Mouse (Mus musculus) 3134 (cell line): ENCODE measurements around the gene Pxk.
A peak's percentile ranks its signal among the peaks of the same experiment; 100 is the strongest.
"Not testable (repeated sequence)": the region's sequence is repeated elsewhere in the genome, so short reads cannot be mapped to it uniquely, and the experiment has no call there.

Source experiments
- DNase-seq: peaks from one replicate; pipeline ENCODE4 v3.0.0-alpha.2; 2011; ENCODE audit warnings: low spot score; ENCODE audit not compliant: insufficient read length; ENCODE audit errors: extremely low read depth

Gene Pxk

DNA sequence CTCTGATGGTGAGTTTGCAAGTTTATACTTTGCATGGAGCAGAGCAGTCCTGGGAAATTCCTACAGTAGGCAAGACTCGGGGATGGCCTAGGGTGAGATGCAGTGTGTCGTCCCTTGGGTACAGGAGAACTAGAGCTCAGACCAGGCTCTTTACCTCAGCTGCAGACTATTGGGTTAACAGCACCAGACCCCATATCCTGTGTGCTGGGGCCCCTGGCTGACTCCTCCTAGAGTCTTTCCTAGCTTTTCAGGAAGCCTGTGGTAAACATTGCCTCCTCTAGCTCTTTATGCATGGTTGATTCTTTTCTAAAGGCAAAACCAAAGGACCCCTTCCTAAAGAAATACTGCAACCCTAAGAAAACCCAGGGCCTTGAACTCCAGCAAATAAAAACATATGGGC lies 43.1 kb downstream of the Pxk start:
- DNase-seq, result no peak

DNA sequence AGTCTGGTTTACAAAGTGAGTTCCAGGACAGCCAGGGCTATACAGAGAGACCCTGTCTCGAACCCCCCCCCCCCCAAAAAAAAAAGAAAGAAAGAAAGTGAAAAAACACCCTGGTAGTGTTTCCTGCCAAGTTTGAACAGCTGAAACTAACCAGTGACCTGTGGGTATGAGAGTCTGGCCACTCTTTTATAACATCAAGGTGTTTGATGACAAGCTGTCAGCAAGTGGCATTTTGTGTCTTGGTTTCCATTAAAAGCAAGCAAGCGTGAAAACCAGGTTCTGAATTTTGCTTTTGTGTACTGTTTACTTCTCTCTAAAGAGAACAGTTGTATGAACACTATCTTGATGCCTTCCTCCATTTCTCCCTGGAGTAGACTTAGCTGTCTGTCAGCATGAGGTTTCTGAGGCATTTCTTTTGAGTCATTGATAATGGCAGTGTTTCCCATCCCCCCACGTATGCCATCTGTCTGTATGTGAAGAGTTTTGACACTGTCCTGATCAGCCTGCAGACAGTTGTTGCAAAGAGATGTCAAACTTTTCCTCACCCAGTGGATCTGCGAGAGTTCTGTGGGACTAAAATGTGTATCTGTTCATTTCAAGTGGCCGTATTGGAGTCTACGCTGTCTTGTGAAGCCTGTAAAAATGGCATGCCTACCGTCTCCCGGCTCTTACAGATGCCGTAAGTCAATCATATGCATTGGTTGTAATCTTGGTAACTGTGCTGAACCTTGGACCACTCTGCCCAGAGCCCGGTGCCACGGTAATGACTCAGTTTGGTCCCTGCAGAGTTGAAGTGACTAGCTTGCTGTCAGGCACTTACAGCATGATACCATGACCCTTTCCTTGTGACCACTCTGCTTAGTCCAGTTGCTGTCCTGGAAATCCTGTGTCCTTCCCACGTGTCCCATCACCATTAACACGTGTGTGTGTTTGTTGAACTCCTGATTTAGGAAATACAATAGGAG lies 47.9 kb downstream of the Pxk start:
- DNase-seq, result no peak

DNA sequence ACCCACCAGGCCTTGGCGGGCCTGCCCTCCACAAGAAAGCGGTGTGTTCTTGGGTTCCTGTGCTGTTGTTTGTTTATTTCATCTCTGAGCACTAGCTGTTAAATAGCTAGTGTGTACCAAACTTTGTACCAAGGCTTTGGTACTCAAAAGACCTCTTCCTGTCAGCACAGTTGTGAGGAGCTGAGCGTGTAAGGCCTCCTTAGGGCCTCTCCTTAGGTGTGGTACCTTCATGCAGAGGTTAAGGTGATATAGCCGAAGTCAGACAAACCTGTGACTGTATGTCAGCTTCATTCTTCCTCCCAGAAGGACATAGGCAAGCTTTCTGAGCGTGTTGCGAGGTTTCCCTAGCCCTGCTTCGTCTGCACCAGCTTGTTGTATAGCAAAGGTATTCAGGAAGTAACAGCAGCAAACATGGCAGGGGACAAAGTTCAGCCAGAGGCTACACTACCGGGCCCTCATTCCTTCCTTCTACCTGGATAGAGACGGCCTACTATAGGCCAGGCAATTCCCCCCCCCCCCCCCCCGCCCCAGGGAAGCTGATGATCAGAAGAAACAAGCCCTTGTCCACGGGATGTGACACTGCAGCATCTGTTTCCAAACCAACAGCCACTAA lies 48.7 kb downstream of the Pxk start:
- DNase-seq, result no peak

GRCm38 (mm10) chr14:8148842-8149241 lies 50.8 kb downstream of the Pxk start:
- DNase-seq, result no peak

DNA sequence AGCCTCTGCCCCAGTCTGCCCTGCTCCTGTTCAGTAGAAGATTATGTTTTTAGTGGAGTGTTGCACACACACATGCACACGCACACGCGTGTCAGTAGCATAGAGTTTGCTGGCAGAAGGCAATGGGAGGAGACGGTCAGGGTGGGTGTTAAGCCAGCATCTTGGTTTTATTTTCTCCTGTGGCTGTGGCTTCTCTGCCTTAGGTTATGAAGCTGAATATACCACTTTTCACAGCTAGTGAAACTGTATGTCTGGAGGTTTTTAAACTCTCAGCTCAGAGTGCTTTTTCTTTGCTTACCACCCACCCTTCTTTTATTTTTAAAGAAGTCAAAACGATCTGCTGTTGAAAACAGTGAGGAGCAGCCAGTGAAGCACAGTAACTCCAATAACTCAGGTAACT lies 53.7 kb downstream of the Pxk start:
- DNase-seq, result no peak

GRCm38 (mm10) chr14:8154072-8154471 lies 56.1 kb downstream of the Pxk start:
- peak; percentile 30 for DNase-seq

DNA sequence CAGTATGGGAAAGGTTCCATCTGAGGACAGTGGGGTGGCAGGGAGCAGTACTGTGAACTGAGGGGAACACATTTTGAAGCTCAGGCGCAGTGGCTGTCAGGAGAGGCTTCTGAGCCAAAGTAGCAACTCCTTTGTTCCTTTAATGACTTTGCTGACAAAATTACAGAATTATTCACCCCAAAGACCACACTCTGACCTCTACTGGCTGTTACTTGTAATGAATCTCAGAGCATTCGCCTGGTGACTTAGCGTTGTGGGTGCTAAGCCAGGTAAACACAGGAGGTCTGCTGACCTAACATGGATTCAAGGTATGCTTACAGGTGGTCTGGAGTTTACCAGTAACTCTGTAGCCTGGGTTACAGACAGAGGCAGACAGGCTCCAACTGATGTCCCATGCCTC lies 58.9 kb downstream of the Pxk start:
- DNase-seq, result no peak

- DNase-seq, result no peak
Measured at GRCm38 (mm10) chr14:8158721-8159120, 60.7 kb downstream of the Pxk start.

GRCm38 (mm10) chr14:8159141-8159540 lies 61.1 kb downstream of the Pxk start:
- no peak for DNase-seq

DNA sequence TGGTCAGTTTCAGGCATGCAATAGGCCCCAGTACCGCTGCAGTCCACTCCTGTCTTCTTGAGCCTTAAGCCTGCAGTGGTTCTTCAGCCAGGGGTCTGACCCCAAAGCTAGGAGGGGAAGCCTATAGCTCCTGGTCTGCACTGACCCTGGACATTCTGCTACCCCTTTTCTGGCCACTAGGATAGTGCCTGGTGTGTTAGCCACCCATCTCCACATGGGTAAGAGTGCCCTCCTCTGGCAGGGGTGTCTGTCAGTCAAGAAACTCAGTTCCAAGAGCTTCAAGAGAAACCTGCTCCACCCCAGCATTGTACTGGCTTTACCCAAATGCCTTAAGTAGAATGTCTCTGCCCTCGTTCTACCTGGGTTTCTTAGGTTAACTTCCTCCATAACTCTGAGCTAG lies 63.8 kb downstream of the Pxk start:
- DNase-seq, result no peak

- DNase-seq, result no peak
Measured at GRCm38 (mm10) chr14:8164463-8164862, 66.5 kb downstream of the Pxk start.

DNA sequence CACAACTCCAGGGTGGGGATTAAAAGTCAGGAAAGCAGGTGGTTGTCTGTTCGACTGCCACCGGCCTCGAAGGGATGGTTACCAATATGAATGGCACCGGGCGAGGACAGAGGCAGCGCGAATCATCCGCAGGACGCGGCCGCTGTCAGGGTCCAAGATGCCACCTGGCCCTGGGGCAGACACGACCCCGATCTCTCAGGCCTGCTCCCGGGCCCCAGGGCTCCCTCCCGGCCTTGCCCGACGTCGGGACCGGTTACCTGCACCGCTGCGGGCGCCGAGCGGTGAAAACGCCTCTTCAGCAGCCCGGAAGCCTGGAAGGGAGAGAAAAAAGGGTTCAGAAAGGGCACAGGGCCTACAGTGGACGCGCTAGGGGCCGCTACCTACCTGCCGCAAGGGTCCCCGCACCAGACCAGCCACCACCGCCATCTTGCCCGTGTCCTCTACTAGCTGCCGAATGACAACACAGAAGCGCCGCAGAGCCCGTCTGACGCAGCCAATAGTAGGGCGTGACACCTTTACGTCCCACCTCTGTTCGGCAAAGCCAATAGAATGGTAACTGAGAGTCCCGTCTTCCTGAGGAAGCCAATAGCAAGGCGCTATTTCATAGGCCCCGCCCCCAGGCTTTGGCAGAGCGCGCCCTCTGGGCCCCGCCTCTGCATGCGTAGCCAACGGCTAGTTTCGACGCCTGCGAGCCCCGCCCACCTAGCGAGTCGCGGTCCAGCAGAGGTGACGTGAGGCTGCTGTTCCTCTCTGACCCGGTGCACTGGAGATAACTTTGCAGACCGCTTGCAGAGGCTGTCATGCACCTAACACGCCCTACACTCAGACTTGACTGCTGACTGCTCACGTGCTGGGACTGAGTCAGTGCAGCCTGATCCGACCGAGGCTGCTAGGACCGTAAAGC lies 74.7 kb downstream of the Pxk start, which contains the start of gene Pdhb:
Gene Pdhb, minus strand, starts transcription at position 519 of the 904 bp plus-strand sequence.
- DNase-seq, result peak; percentile 99

DNA sequence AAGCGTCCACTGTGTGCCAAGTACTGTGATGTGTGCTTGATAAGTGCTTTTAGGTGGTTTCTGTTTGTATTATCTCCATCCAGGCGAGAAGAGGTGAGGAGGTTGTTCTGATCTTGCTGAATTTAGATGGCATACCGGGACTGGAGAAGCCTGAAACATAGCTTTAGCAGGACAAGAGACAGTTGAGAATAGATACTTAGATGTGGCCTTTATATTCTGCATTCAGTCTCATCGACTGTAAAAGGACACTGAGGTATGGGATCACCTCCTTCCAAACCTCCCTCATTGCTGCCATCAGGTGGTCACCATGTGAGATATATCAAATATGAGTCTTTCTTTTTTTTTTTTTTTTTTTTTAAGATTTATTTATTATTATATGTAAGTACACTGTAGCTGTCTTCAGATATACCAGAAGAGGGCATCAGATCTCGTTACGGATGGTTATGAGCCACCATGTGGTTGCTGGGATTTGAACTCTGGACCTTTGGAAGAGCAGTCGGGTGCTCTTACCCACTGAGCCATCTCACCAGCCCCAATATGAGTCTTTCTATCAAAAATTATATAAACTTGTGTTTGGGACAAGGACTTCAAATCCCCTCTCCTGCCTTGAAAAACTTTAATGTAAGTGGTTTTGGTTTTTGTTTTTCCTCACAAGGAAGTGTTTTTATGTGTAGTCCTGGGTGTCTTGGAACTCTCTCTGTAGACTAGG lies 75.7 kb downstream of the Pxk start:
- DNase-seq, result not testable (repeated sequence)

DNA sequence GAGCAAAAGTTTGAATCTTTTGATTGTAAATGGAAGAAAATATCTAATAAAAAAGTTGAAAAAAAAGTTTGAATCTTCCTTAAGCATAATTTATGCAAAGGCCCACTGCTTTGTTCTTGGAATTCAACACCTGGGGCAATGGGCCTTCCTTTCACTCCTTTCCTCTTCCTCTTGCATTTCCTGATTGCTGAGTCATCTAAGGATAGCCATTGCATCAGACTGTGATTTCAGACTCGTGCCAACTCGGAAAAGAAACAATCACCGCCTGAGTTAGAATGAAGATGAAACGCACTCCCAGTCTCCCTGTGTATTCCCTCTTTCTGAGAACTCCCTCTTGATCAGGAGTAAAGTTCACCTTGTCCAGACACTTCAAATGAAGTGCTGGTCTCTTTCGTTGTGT lies 76.6 kb downstream of the Pxk start:
- DNase-seq, result peak; percentile 28

GRCm38 (mm10) chr14:8176251-8176650 lies 78.2 kb downstream of the Pxk start:
- peak; percentile 50 for DNase-seq

DNA sequence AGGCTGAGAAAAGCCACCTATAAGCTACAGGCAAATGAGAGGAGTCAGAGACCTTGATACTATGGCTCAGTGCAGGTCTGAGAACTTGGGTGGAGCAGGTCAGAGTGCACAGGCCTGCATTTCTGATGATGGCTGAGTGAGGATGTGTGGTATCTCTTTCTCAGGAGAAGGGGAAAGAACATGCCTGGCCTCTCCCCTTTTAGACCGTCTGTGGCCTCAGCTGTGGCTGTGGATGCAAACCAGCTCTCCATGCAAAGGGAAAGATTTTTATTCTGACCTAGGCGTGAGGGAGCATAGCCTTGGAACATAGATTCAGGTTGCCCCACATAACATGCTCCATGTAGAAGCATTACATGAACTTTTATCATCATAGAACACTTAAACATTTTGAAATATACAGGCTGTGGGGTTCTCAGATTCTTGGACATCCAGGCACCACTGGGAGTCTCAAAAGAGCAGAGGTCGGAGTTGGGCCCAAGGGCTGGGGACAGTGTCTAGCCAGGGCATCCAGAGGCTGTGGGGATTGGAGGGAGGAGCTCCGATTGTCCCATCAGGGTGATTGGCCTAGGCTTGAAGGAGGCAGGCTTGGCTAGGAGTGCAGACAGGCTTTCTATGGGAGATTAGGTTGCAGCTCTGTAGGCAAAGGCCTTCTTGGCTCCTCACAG lies 82.5 kb downstream of the Pxk start:
- DNase-seq, result no peak

DNA sequence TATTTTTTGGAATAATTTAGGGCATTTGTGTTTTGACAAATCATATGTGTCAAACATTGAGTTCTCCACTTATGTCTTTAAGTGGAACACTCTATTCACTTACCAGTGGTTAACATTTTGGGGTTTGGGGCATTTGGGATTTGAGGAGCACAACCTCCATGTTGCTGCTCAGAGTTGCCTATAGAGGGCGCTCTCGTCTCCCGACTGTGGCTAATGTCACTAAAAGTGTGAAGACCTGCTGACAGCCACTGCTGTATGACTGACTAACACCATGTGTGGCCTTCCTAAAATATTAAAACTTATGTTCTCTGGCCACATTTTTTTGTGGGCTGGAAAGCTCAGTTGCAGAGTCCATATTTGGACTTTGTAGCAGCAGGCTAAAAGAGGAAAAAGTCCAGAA lies 85.3 kb downstream of the Pxk start:
- DNase-seq, result no peak

- no peak for DNase-seq
Measured at GRCm38 (mm10) chr14:8186278-8187045, 88.5 kb downstream of the Pxk start.

DNA sequence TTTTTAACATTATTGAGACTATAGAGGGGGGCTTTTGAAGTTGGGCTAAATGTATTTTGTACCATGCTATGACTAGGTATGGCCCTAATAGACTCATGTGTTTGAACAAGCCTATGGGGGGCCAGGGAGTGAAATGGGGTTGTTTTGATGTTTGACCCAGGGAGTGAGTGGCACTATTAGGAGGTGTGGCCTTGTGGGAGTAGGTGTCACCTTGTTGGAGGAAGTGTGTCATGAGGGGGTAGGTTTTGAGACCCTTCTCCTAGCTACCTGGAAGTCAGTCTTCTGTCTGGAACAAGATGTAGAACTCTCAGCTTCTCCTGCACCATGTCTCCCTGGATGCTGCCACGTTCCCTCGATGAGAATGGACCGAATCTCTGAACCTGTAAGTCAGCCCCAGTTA lies 92.5 kb downstream of the Pxk start:
- no peak for DNase-seq
